Mouse (Mus musculus): ENCODE measurements at regions not wholly inside any gene's neighbourhood (a gene's known extent, or its start where the extent isn't known, plus 50 kb on each side); places are given as distances from the start of the nearest gene placed in this dataset.

DNA sequence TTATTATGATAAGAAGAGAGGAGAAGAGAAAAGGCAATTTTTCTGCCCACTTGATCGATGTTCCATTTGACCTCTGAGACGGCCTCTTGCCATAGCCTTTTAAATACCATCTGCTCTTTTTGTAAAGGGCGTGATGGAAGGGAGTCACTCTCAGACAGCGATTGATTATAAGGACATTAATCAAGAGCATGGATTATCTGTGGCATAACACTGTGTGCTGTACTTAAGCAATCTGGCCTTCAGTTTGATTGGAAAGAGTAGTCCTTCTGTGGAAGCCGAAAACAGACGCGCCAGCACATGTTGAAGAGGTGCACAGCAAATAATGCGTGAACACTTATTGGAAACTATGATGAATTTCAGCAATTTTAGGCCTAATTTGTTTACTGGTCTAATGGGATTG lies 685.4 kb upstream of the Robo1 start:
- Histone ChIP-seq H3K4me1 (ENCODE audit: control insufficient read depth, insufficient read depth, low read length) (no peaks in the 10 kb centered on the region), H3K27me3 (ENCODE audit: control insufficient read depth, insufficient read depth, low read length) (no peaks in the 10 kb centered on the region), H3K27ac (ENCODE audit: insufficient read depth, low read length) (no peak overlapping the region), H3K4me3 (replicated peaks; ENCODE audit: insufficient read depth, low read depth, low read length) (no peak overlapping the region)
- 91% methylated on average over 8 of the region's 8 CpGs for WGBS
- DNase-seq: no peak
- TF ChIP-seq CTCF (IDR thresholded peaks at IDR 0.05; ENCODE audit: borderline replicate concordance, insufficient read depth, low read depth, low read length) (no peak), POLR2A (IDR thresholded peaks at IDR 0.05; ENCODE audit: borderline replicate concordance, insufficient read depth, low read length) (no peak)

GRCm38 (mm10) chr16:71640361-71640760 lies 667.7 kb upstream of the Robo1 start:
- Histone ChIP-seq H3K27me3 (ENCODE audit: control insufficient read depth, insufficient read depth, low read length) (no peaks in the 10 kb centered on the region), H3K4me1 (ENCODE audit: control insufficient read depth, insufficient read depth, low read length) (no peaks in the 10 kb centered on the region), H3K27ac (ENCODE audit: insufficient read depth, low read length) (no peak overlapping the region), H3K4me3 (replicated peaks; ENCODE audit: insufficient read depth, low read depth, low read length) (no peak overlapping the region)
- no peak for DNase-seq
- WGBS: 73% methylated on average over 2 of the region's 2 CpGs
- no peak for TF ChIP-seq CTCF (IDR thresholded peaks at IDR 0.05; ENCODE audit: borderline replicate concordance, insufficient read depth, low read depth, low read length)
- no peak for TF ChIP-seq POLR2A (IDR thresholded peaks at IDR 0.05; ENCODE audit: borderline replicate concordance, insufficient read depth, low read length)

- no peak for TF ChIP-seq CTCF (IDR thresholded peaks at IDR 0.05; ENCODE audit: borderline replicate concordance, insufficient read depth, low read depth, low read length)
- H3K27ac ChIP-seq (ENCODE audit: insufficient read depth, low read length): no peak overlapping the region
- no peaks in the 10 kb centered on the region for H3K27me3 ChIP-seq (ENCODE audit: control insufficient read depth, insufficient read depth, low read length)
- H3K4me3 ChIP-seq (replicated peaks; ENCODE audit: insufficient read depth, low read depth, low read length): no peak overlapping the region
- 11% methylated on average over 6 of the region's 6 CpGs for WGBS
- no peaks in the 10 kb centered on the region for H3K4me1 ChIP-seq (ENCODE audit: control insufficient read depth, insufficient read depth, low read length)
- DNase-seq: no peak
These were observed 664.9 kb upstream of the Robo1 start for GRCm38 (mm10) chr16:71643223-71643622.

GRCm38 (mm10) chr16:71678075-71678701 lies 629.9 kb upstream of the Robo1 start:
- no peak for DNase-seq
- H3K27ac ChIP-seq (ENCODE audit: insufficient read depth, low read length): no peak overlapping the region
- H3K4me1 ChIP-seq (ENCODE audit: control insufficient read depth, insufficient read depth, low read length): no peaks in the 10 kb centered on the region
- TF ChIP-seq CTCF (IDR thresholded peaks at IDR 0.05; ENCODE audit: borderline replicate concordance, insufficient read depth, low read depth, low read length) (no peak), POLR2A (IDR thresholded peaks at IDR 0.05; ENCODE audit: borderline replicate concordance, insufficient read depth, low read length) (no peak)
- WGBS: 7% methylated on average over 2 of the region's 2 CpGs
- H3K4me3 ChIP-seq (replicated peaks; ENCODE audit: insufficient read depth, low read depth, low read length): no peak overlapping the region
- H3K27me3 ChIP-seq (ENCODE audit: control insufficient read depth, insufficient read depth, low read length): no peaks in the 10 kb centered on the region

DNA sequence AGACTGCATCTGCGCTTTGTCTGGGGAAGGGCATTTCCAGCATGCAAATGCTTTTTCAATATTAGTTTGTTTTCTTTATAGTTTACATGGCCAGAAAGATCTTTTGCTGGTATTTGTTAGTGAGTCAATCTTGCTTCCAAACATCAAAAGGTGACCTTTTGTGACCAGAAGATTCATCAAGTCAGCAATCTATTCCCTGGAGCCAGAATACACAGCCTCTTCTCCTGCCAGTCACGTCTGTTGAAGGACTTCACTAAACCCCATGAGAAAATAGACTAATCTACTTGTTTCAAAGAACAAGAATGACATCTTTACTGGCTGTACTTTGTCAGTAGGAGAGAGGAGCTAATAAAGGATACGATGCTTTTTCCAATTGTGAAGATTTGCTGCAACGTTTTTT lies 614.6 kb upstream of the Robo1 start:
- Histone ChIP-seq H3K27me3 (ENCODE audit: control insufficient read depth, insufficient read depth, low read length) (no peaks in the 10 kb centered on the region; the same call in 1 of the 2 replicates), H3K4me1 (ENCODE audit: control insufficient read depth, insufficient read depth, low read length) (no peaks in the 10 kb centered on the region), H3K4me3 (replicated peaks; ENCODE audit: insufficient read depth, low read depth, low read length) (no peak overlapping the region), H3K27ac (ENCODE audit: insufficient read depth, low read length) (no peak overlapping the region)
- no peak for TF ChIP-seq CTCF (IDR thresholded peaks at IDR 0.05; ENCODE audit: borderline replicate concordance, insufficient read depth, low read depth, low read length)
- TF ChIP-seq POLR2A (IDR thresholded peaks at IDR 0.05; ENCODE audit: borderline replicate concordance, insufficient read depth, low read length): no peak
- 67% methylated on average over 4 of the region's 4 CpGs for WGBS
- no peak for DNase-seq

GRCm38 (mm10) chr16:71705846-71706245 lies 602.3 kb upstream of the Robo1 start:
- H3K4me3 ChIP-seq (replicated peaks; ENCODE audit: insufficient read depth, low read depth, low read length): no peak overlapping the region
- no peaks in the 10 kb centered on the region for H3K4me1 ChIP-seq (ENCODE audit: control insufficient read depth, insufficient read depth, low read length)
- H3K27me3 ChIP-seq (ENCODE audit: control insufficient read depth, insufficient read depth, low read length): no peaks in the 10 kb centered on the region
- TF ChIP-seq CTCF (IDR thresholded peaks at IDR 0.05; ENCODE audit: borderline replicate concordance, insufficient read depth, low read depth, low read length) (no peak), POLR2A (IDR thresholded peaks at IDR 0.05; ENCODE audit: borderline replicate concordance, insufficient read depth, low read length) (no peak)
- DNase-seq: peak in 1 of 2 experiments; percentile 10
- H3K27ac ChIP-seq (ENCODE audit: insufficient read depth, low read length): no peak overlapping the region

- no peak overlapping the region for H3K4me3 ChIP-seq (replicated peaks; ENCODE audit: insufficient read depth, low read depth, low read length)
- H3K27me3 ChIP-seq (ENCODE audit: control insufficient read depth, insufficient read depth, low read length): no peaks in the 10 kb centered on the region
- H3K4me1 ChIP-seq (ENCODE audit: control insufficient read depth, insufficient read depth, low read length): no peaks in the 10 kb centered on the region
- no peak overlapping the region for H3K27ac ChIP-seq (ENCODE audit: insufficient read depth, low read length)
- 21% methylated on average over 3 of the region's 3 CpGs for WGBS
- no peak for TF ChIP-seq CTCF (IDR thresholded peaks at IDR 0.05; ENCODE audit: borderline replicate concordance, insufficient read depth, low read depth, low read length)
- TF ChIP-seq POLR2A (IDR thresholded peaks at IDR 0.05; ENCODE audit: borderline replicate concordance, insufficient read depth, low read length): no peak
- no peak for DNase-seq
These were observed 598.4 kb upstream of the Robo1 start for GRCm38 (mm10) chr16:71709684-71710083.

DNA sequence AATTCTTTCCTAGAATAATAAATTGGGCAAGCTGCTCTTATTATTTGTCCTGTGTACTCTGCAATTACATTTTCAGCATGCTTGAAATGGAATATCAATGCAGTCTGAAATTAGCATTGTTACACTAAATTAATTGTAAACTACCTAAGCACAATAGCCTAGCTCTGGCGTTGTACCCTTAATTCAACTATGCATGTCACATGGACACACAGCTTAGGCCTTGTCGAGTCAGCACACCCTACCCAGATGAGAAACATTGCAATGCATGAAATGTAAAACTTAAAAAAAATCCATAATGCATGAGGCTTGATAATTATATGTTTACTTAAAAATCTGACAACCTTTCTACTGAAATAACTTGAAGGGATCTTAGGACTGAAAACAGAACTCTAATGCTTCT lies 596.2 kb upstream of the Robo1 start:
- H3K4me3 ChIP-seq (replicated peaks; ENCODE audit: insufficient read depth, low read depth, low read length): no peak overlapping the region
- no peaks in the 10 kb centered on the region for H3K27me3 ChIP-seq (ENCODE audit: control insufficient read depth, insufficient read depth, low read length)
- no peak for DNase-seq
- no peak overlapping the region for H3K27ac ChIP-seq (ENCODE audit: insufficient read depth, low read length)
- no peaks in the 10 kb centered on the region for H3K4me1 ChIP-seq (ENCODE audit: control insufficient read depth, insufficient read depth, low read length)
- WGBS: 37% methylated on average over 2 of the region's 2 CpGs
- TF ChIP-seq POLR2A (IDR thresholded peaks at IDR 0.05; ENCODE audit: borderline replicate concordance, insufficient read depth, low read length): no peak
- TF ChIP-seq CTCF (IDR thresholded peaks at IDR 0.05; ENCODE audit: borderline replicate concordance, insufficient read depth, low read depth, low read length): no peak

Measured in cerebellum, adult 2 months (tissue).